Mouse (Mus musculus) testis, adult 2 months (tissue): Measurements from ENCODE around the gene Glb1l.

Experiments used
- CTCF ChIP-seq: fragments of 200-500 bp; IDR thresholded peaks from 2 replicates; pipeline ENCODE4 v1.5.1; 2012; ENCODE audit warnings: low read depth, mild to moderate bottlenecking, inconsistent platforms, low read length, moderate library complexity; ENCODE audit not compliant: control insufficient read depth, insufficient read depth, insufficient replicate concordance
- POLR2A ChIP-seq: fragments of 200-500 bp; IDR thresholded peaks from 2 replicates; pipeline ENCODE4 v1.6.1; 2012; ENCODE audit warnings: low read depth, mild to moderate bottlenecking, inconsistent platforms, low read length, moderate library complexity; ENCODE audit not compliant: control insufficient read depth

- TF ChIP-seq POLR2A (no peak), CTCF (no peak)
These were observed 50.4 kb downstream of the Glb1l start for GRCm38 (mm10) chr1:75160256-75160617.
